Mouse (Mus musculus): ENCODE measurements around the gene Ndst2. TPM values are rescaled to one million over a fixed set of nuclear protein-coding genes. Genes with fewer than 3 reads are reported as not detected.

The Ndst2 gene
- total RNA-seq, 1 experiment from 2014 or later, result 36.2 TPM

GRCm38 (mm10) chr14:20698515-20698914 is 35.8 kb downstream of the Ndst2 start:
- no peak for DNase-seq

- peak; percentile 38 for DNase-seq
Observed at GRCm38 (mm10) chr14:20696986-20697385, 37.4 kb downstream of the Ndst2 start.

GRCm38 (mm10) chr14:20695761-20696520 is 38.4 kb downstream of the Ndst2 start:
- DNase-seq, result no peak

- peak; percentile 91 for DNase-seq
Observed at GRCm38 (mm10) chr14:20694884-20695760, 39.2 kb downstream of the Ndst2 start, which contains the start of gene Fut11. Gene Fut11 (plus strand): TSS chr14:20694968.

GRCm38 (mm10) chr14:20694185-20694883 is 40.0 kb downstream of the Ndst2 start:
- DNase-seq, result no peak

GRCm38 (mm10) chr14:20693589-20694101 is 40.7 kb downstream of the Ndst2 start:
- no peak for DNase-seq

GRCm38 (mm10) chr14:20691772-20692171 is 42.6 kb downstream of the Ndst2 start:
- DNase-seq, result no peak

- no peak for DNase-seq
Observed at GRCm38 (mm10) chr14:20689009-20689408, 45.4 kb downstream of the Ndst2 start.

- DNase-seq, result no peak
Observed at GRCm38 (mm10) chr14:20686576-20686975, 47.8 kb downstream of the Ndst2 start.

GRCm38 (mm10) chr14:20682498-20682897 is 51.9 kb downstream of the Ndst2 start:
- no peak for DNase-seq

GRCm38 (mm10) chr14:20681742-20682141 is 52.6 kb downstream of the Ndst2 start:
- DNase-seq, result no peak

- DNase-seq, result no peak
Observed at GRCm38 (mm10) chr14:20677906-20678305, 56.5 kb downstream of the Ndst2 start.

GRCm38 (mm10) chr14:20674064-20674833 is 60.1 kb downstream of the Ndst2 start, which contains the start of gene Sec24c:
Gene Sec24c (plus strand): TSS chr14:20674308.
- peak; percentile 100 for DNase-seq

- DNase-seq, result no peak
Observed at GRCm38 (mm10) chr14:20673735-20674063, 60.7 kb downstream of the Ndst2 start.

Small RNAs within 50 kb of the gene (microRNA-seq; reads per million reads assigned to microRNA genes)
- 0 to 0.34 reads per million in 2 experiments for gene Mir6946

Other genes with a start within 250 kb of the Ndst2 start
- gene Mss51, start 237.7 kb downstream of the Ndst2 start, total RNA-seq (2021), result 1.1 and 1.9 TPM in 2 replicates
- gene Ppp3cb, start 188.0 kb downstream of the Ndst2 start, total RNA-seq (2021), result 61.0 and 70.9 TPM in 2 replicates
- gene Usp54, start 93.5 kb downstream of the Ndst2 start, total RNA-seq (2021), result 13.2 and 16.7 TPM in 2 replicates
- gene Myoz1, start 78.0 kb downstream of the Ndst2 start, total RNA-seq (2021), result not detected in 2 replicates
- gene Synpo2l, start 66.2 kb downstream of the Ndst2 start, total RNA-seq (2021), result 0.18 TPM in 1 of 2 replicates, not detected in the other
- gene Sec24c, start 60.3 kb downstream of the Ndst2 start, total RNA-seq (2021), result 119 and 125 TPM in 2 replicates
- 18.0 and 22.5 TPM in 2 replicates for gene Fut11, start 39.6 kb downstream of the Ndst2 start, total RNA-seq (2021)
- 70.4 and 90.7 TPM in 2 replicates for gene Chchd1, start 31.6 kb downstream of the Ndst2 start, total RNA-seq (2021)
- 116 and 146 TPM in 2 replicates for gene Zswim8, start 27.0 kb downstream of the Ndst2 start, total RNA-seq (2021)
- 49.0 and 62.6 TPM in 2 replicates for gene Camk2g, start 59.5 kb upstream of the Ndst2 start, total RNA-seq (2021)
- gene Plau, start 102.1 kb upstream of the Ndst2 start, total RNA-seq (2021), result 14.2 and 21.2 TPM in 2 replicates
- gene Vcl, start 194.8 kb upstream of the Ndst2 start, total RNA-seq (2021), result 91.6 and 100 TPM in 2 replicates

Data from adrenal gland, postnatal 25 days (tissue).